Mouse (Mus musculus): ENCODE data around the gene Cox7a1. TPM values are rescaled to one million over a fixed set of nuclear protein-coding genes. Genes with fewer than 3 reads are reported as not detected.
"Not testable (repeated sequence)": the region's sequence is repeated elsewhere in the genome, so short reads cannot be mapped to it uniquely, and the experiment has no call there.

The Cox7a1 gene
- total RNA-seq, 2 experiments from 2014 or later: 5.5 to 6.0 TPM

- DNase-seq (ENCODE audit: low spot score in 2 of 2): no peak
- intact Hi-C loops (cut with DNase I): no loop called here
Measured at GRCm38 (mm10) chr7:30188344-30189115, 4.6 kb downstream of the Cox7a1 start.

- DNase-seq (ENCODE audit: low spot score in 2 of 2): no peak
- intact Hi-C loops (cut with DNase I): no loop called here
Measured at GRCm38 (mm10) chr7:30189116-30189491, 5.2 kb downstream of the Cox7a1 start.

GRCm38 (mm10) chr7:30192088-30192487 lies 8.1 kb downstream of the Cox7a1 start:
- DNase-seq (ENCODE audit: low spot score in 2 of 2): no peak
- intact Hi-C loops (cut with DNase I): no loop called here

- DNase-seq (ENCODE audit: low spot score in 2 of 2): no peak
- intact Hi-C loops (cut with DNase I): no loop called here
Measured at GRCm38 (mm10) chr7:30193013-30193412, 9.1 kb downstream of the Cox7a1 start.

GRCm38 (mm10) chr7:30193581-30194100 lies 9.7 kb downstream of the Cox7a1 start:
- intact Hi-C loops (cut with DNase I): no loop called here
- DNase-seq (ENCODE audit: low spot score in 2 of 2): peak; percentile 61 to 71

GRCm38 (mm10) chr7:30194101-30194831 lies 10.3 kb downstream of the Cox7a1 start:
- peak in 1 of 2 experiments; percentile 50 for DNase-seq (ENCODE audit: low spot score in 2 of 2)
- intact Hi-C loops (cut with DNase I): no loop called here

- peak; percentile 93 to 97 for DNase-seq (ENCODE audit: low spot score in 2 of 2)
- intact Hi-C loops (cut with DNase I): no loop called here
Measured at GRCm38 (mm10) chr7:30194884-30195283, 10.9 kb downstream of the Cox7a1 start.

GRCm38 (mm10) chr7:30195461-30195860 lies 11.5 kb downstream of the Cox7a1 start:
- intact Hi-C loops (cut with DNase I): no loop called here
- DNase-seq (ENCODE audit: low spot score in 2 of 2): no peak

- no peak for DNase-seq (ENCODE audit: low spot score in 2 of 2)
- intact Hi-C loops (cut with DNase I): no loop called here
Measured at GRCm38 (mm10) chr7:30196171-30196570, 12.2 kb downstream of the Cox7a1 start.

GRCm38 (mm10) chr7:30197592-30198129 lies 13.7 kb downstream of the Cox7a1 start:
- intact Hi-C loops (cut with DNase I): loop anchor here (1.0 kb wide), 1 partner anchor 16 kb away; no protein-coding TSS in a partner anchor
- DNase-seq (ENCODE audit: low spot score in 2 of 2): no peak

GRCm38 (mm10) chr7:30198481-30198971 lies 14.6 kb downstream of the Cox7a1 start, which contains the start of gene Capns1:
TSS of gene Capns1 (minus strand) at chr7:30198811.
- DNase-seq (ENCODE audit: low spot score in 2 of 2): peak; percentile 50 to 71
- intact Hi-C loops (cut with DNase I): loop anchor here (1.0 kb wide), 1 partner anchor 17 kb away; no protein-coding TSS in a partner anchor

- intact Hi-C loops (cut with DNase I): loop anchor here (10.0 kb wide), 1 partner anchor 185 kb away; no protein-coding TSS in a partner anchor
- no peak for DNase-seq (ENCODE audit: low spot score in 2 of 2)
Measured at GRCm38 (mm10) chr7:30199498-30200139, 15.7 kb downstream of the Cox7a1 start.

- intact Hi-C loops (cut with DNase I): loop anchor here (10.0 kb wide), 1 partner anchor 185 kb away; no protein-coding TSS in a partner anchor
- no peak for DNase-seq (ENCODE audit: low spot score in 2 of 2)
Measured at GRCm38 (mm10) chr7:30200200-30200599, 16.3 kb downstream of the Cox7a1 start.

GRCm38 (mm10) chr7:30200661-30201060 lies 16.7 kb downstream of the Cox7a1 start:
- DNase-seq (ENCODE audit: low spot score in 2 of 2): not testable (repeated sequence)
- intact Hi-C loops (cut with DNase I): loop anchor here (10.0 kb wide), 1 partner anchor 186 kb away; no protein-coding TSS in a partner anchor

- DNase-seq (ENCODE audit: low spot score in 2 of 2): no peak
- intact Hi-C loops (cut with DNase I): loop anchor here (10.0 kb wide), 1 partner anchor 188 kb away; no protein-coding TSS in a partner anchor
Measured at GRCm38 (mm10) chr7:30202895-30203690, 19.1 kb downstream of the Cox7a1 start.

GRCm38 (mm10) chr7:30204380-30204779 lies 20.4 kb downstream of the Cox7a1 start:
- intact Hi-C loops (cut with DNase I): loop anchor here (10.0 kb wide), 1 partner anchor 190 kb away; no protein-coding TSS in a partner anchor

GRCm38 (mm10) chr7:30205383-30205782 lies 21.4 kb downstream of the Cox7a1 start:
- peak in 1 of 2 experiments; percentile 59 for DNase-seq (ENCODE audit: low spot score in 2 of 2)
- intact Hi-C loops (cut with DNase I): loop anchor here (1.0 to 10.0 kb wide), 2 partner anchors 24 to 191 kb away; no protein-coding TSS in a partner anchor

More at GRCm38 (mm10) chr7:30204380-30204779, 20.4 kb downstream of the Cox7a1 start:
- no peak for DNase-seq (ENCODE audit: low spot score in 2 of 2)

- intact Hi-C loops (cut with DNase I): loop anchor here (10.0 kb wide), 1 partner anchor 192 kb away; no protein-coding TSS in a partner anchor
- DNase-seq (ENCODE audit: low spot score in 2 of 2): not testable (repeated sequence)
Measured at GRCm38 (mm10) chr7:30206364-30206763, 22.4 kb downstream of the Cox7a1 start.
